ENCODE assay signal across 13 mouse cellular contexts in the genomic region with DNA sequence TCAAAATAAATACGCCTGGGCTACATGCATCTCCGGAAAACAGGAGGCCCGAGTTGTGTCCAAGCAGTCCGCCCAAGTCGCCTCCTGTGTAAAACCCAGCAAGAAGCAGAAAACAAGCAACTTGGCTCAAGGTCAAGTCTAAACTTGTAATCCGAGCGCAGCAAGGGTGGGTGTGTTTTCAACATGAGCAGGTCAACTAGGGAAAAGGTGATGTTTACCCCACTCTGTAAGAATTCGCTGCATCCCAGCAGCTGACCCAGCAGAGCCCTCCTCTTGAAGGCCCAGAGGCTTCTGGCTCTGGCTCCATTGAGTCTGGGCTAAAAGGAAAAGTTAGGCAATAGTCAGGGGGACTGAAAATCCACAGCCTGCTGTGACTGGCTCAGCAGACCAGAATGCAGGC.
DNase-seq lines count a peak whose midpoint lies in the region; ATAC-seq and TF ChIP-seq lines count a peak whose summit lies in the region.
"Had no signal": no experiment of that assay in that cellular context is flagged by ENCODE, and none has a peak within 500 bp of the region (broad histone marks: within the 10 kb centered on the region; RNA-seq: fewer than 3 reads in every experiment).

No protein-coding gene starts in this region.

- no peaks in the 10 kb centered on the region for H3K36me3 ChIP-seq in liver, adult 2 months (ENCODE audit: control insufficient read depth, insufficient read depth, low read length)
- no peaks in the 10 kb centered on the region for H3K36me3 ChIP-seq in liver, embryonic 12.5 days
- no peaks in the 10 kb centered on the region for H3K36me3 ChIP-seq in kidney, embryonic 15.5 days
- H3K36me3 ChIP-seq in lung, postnatal 0 days (ENCODE audit: insufficient read depth, low read length) = no peaks in the 10 kb centered on the region
- H3K36me3 ChIP-seq: forebrain, embryonic 12.5 days had no signal

- H3K4me1 ChIP-seq in liver, adult 2 months (ENCODE audit: control insufficient read depth, insufficient read depth, low read length) = peaks cover 30% of the 10 kb centered on the region
- H3K4me1 ChIP-seq in liver, embryonic 12.5 days = peaks cover 19% of the 10 kb centered on the region; the same call in 1 of the 2 replicates
- peaks cover 50% of the 10 kb centered on the region for H3K4me1 ChIP-seq in kidney, embryonic 15.5 days
- no peaks in the 10 kb centered on the region for H3K4me1 ChIP-seq in lung, postnatal 0 days (ENCODE audit: insufficient read depth, low read depth, low read length)

- DNase-seq in liver, adult 2 months (ENCODE audit: extremely low read depth, low read depth, low spot score) = peak; percentile 70
- peak; percentile 96 for DNase-seq in adipocyte (ENCODE audit: low spot score)
- DNase-seq in lung, postnatal 0 days (ENCODE audit: low spot score) = peak; percentile 69
- no peak for DNase-seq in left cerebral cortex, postnatal 14 days (ENCODE audit: low spot score in 2 of 2)
- no peak for DNase-seq in adrenal gland, postnatal 25 days
- DNase-seq: heart, adult 18-20 months; heart, postnatal 36 days; thymus, postnatal 4 days had no signal

- H3K9ac ChIP-seq in liver, adult 2 months (ENCODE audit: low read depth, low read length) = no peak overlapping the region
- H3K9ac ChIP-seq in liver, embryonic 12.5 days = no peak overlapping the region
- H3K9ac ChIP-seq in kidney, embryonic 15.5 days = no peak overlapping the region
- H3K9ac ChIP-seq in lung, postnatal 0 days (replicated peaks; ENCODE audit: low read depth) = no peak overlapping the region
- H3K9ac ChIP-seq: forebrain, embryonic 12.5 days had no signal

- peak overlapping the region; percentile 5; the same call in 1 of the 2 replicates for H3K27ac ChIP-seq in liver, adult 2 months (replicated peaks; ENCODE audit: insufficient read depth, low read depth, low read length)
- H3K27ac ChIP-seq in liver, embryonic 12.5 days = no peak overlapping the region
- H3K27ac ChIP-seq in kidney, embryonic 15.5 days = peak overlapping the region; percentile 81
- H3K27ac ChIP-seq in lung, postnatal 0 days (ENCODE audit: low read length) = peak overlapping the region; percentile 43; the same call in 1 of the 2 replicates
- H3K27ac ChIP-seq: forebrain, embryonic 12.5 days had no signal

- H3K9me3 ChIP-seq in liver, embryonic 12.5 days (replicated peaks) = no peaks in the 10 kb centered on the region
- H3K9me3 ChIP-seq in kidney, embryonic 15.5 days (replicated peaks) = no peaks in the 10 kb centered on the region
- no peaks in the 10 kb centered on the region for H3K9me3 ChIP-seq in lung, postnatal 0 days (ENCODE audit: low read length)
- H3K9me3 ChIP-seq: forebrain, embryonic 12.5 days had no signal

- no peak for ATAC-seq in liver, embryonic 12.5 days
- ATAC-seq in kidney, embryonic 15.5 days (replicated peaks; ENCODE audit: low FRiP score) = no peak
- peak; percentile 76 for ATAC-seq in lung, postnatal 0 days
- no peak for ATAC-seq in frontal cortex, adult (ENCODE audit: low TSS enrichment)
- ATAC-seq: midbrain, embryonic 16.5 days had no signal

- 38% methylated on average over 8 of the region's 8 CpGs for WGBS in liver, adult 2 months
- 72% methylated on average over 8 of the region's 8 CpGs for WGBS in liver, embryonic 12.5 days (ENCODE audit: insufficient replicate concordance)
- 50% methylated on average over 8 of the region's 8 CpGs for WGBS in kidney, embryonic 15.5 days
- 49% methylated on average over 8 of the region's 8 CpGs for WGBS in lung, postnatal 0 days

- H3K4me2 ChIP-seq in liver, embryonic 12.5 days = no peak overlapping the region
- no peak overlapping the region for H3K4me2 ChIP-seq in kidney, embryonic 15.5 days
- H3K4me2 ChIP-seq in lung, postnatal 0 days (replicated peaks; ENCODE audit: low read depth, low read length) = no peak overlapping the region
- H3K4me2 ChIP-seq: forebrain, embryonic 12.5 days had no signal

- TF ChIP-seq CTCF in liver, adult 2 months (IDR thresholded peaks at IDR 0.05; ENCODE audit: low read depth, low read length) = no peak
- TF ChIP-seq CTCF in lung, postnatal 0 days (IDR thresholded peaks at IDR 0.05) = no peak

- no peak for TF ChIP-seq POLR2A in liver, adult 2 months (IDR thresholded peaks at IDR 0.05; ENCODE audit: extremely low read depth, insufficient read depth, low read length)

- TF ChIP-seq EP300 in lung, postnatal 0 days (IDR thresholded peaks at IDR 0.05) = no peak

- no peaks in the 10 kb centered on the region for H3K79me2 ChIP-seq in liver, adult 2 months (ENCODE audit: control insufficient read depth, insufficient read depth, low read length)

- H3K27me3 ChIP-seq in liver, adult 2 months (ENCODE audit: control insufficient read depth, insufficient read depth, low read length) = no peaks in the 10 kb centered on the region
- peaks cover 41% of the 10 kb centered on the region for H3K27me3 ChIP-seq in liver, embryonic 12.5 days (replicated peaks)
- peaks cover 59% of the 10 kb centered on the region for H3K27me3 ChIP-seq in kidney, embryonic 15.5 days
- H3K27me3 ChIP-seq in lung, postnatal 0 days (replicated peaks; ENCODE audit: insufficient read depth, low read length) = no peaks in the 10 kb centered on the region

- intact Hi-C loops in left cerebral cortex, postnatal 14 days (cut with DNase I) = no loop called here

- no peak overlapping the region for H3K4me3 ChIP-seq in liver, adult 2 months (ENCODE audit: insufficient read depth, low read depth, low read length)
- no peak overlapping the region for H3K4me3 ChIP-seq in liver, embryonic 12.5 days
- H3K4me3 ChIP-seq in kidney, embryonic 15.5 days (replicated peaks) = no peak overlapping the region
- H3K4me3 ChIP-seq in lung, postnatal 0 days (ENCODE audit: low read depth, low read length) = no peak overlapping the region
- H3K4me3 ChIP-seq: forebrain, embryonic 12.5 days had no signal

Comparison
In these comparisons a context has a peak if more than half of its experiments do, and no peak if none do; other contexts are left out.
1. DNase-seq: peak in liver, adult 2 months (single experiment), adipocyte (single experiment) and lung, postnatal 0 days (single experiment); none in left cerebral cortex, postnatal 14 days (0 of 2) and adrenal gland, postnatal 25 days (single experiment).